Mouse (Mus musculus): ENCODE measurements around the gene Aqp11.

Gene Aqp11

GRCm38 (mm10) chr7:97737638-97738456 lies at the start of gene Aqp11:
Aqp11 (minus strand) TSS chr7:97738289.
- DNase-seq, result peak; percentile 85

- DNase-seq, result no peak
Observed at GRCm38 (mm10) chr7:97783523-97783922, 45.4 kb upstream of the Aqp11 start.

GRCm38 (mm10) chr7:97781496-97781895 lies 43.4 kb upstream of the Aqp11 start:
- no peak for DNase-seq

- DNase-seq, result no peak
Observed at GRCm38 (mm10) chr7:97780815-97781214, 42.7 kb upstream of the Aqp11 start.

- DNase-seq, result no peak
Observed at GRCm38 (mm10) chr7:97780222-97780621, 42.1 kb upstream of the Aqp11 start.

- no peak for DNase-seq
Observed at GRCm38 (mm10) chr7:97777191-97777590, 39.1 kb upstream of the Aqp11 start.

GRCm38 (mm10) chr7:97775923-97776322 lies 37.8 kb upstream of the Aqp11 start:
- DNase-seq, result no peak

GRCm38 (mm10) chr7:97775380-97775779 lies 37.3 kb upstream of the Aqp11 start:
- DNase-seq, result no peak

GRCm38 (mm10) chr7:97770841-97771620 lies 32.9 kb upstream of the Aqp11 start:
- peak; percentile 42 for DNase-seq

GRCm38 (mm10) chr7:97769020-97769419 lies 30.9 kb upstream of the Aqp11 start:
- DNase-seq, result no peak

- peak; percentile 73 for DNase-seq
Observed at GRCm38 (mm10) chr7:97767841-97768240, 29.8 kb upstream of the Aqp11 start.

- no peak for DNase-seq
Observed at GRCm38 (mm10) chr7:97766406-97767166, 28.5 kb upstream of the Aqp11 start.

GRCm38 (mm10) chr7:97765963-97766347 lies 27.9 kb upstream of the Aqp11 start:
- DNase-seq, result no peak

GRCm38 (mm10) chr7:97765181-97765962 lies 27.3 kb upstream of the Aqp11 start:
- no peak for DNase-seq

- DNase-seq, result no peak
Observed at GRCm38 (mm10) chr7:97764591-97764990, 26.5 kb upstream of the Aqp11 start.

- peak; percentile 54 for DNase-seq
Observed at GRCm38 (mm10) chr7:97756967-97757881, 19.1 kb upstream of the Aqp11 start.

- no peak for DNase-seq
Observed at GRCm38 (mm10) chr7:97749207-97750190, 11.4 kb upstream of the Aqp11 start.

GRCm38 (mm10) chr7:97748527-97749206 lies 10.6 kb upstream of the Aqp11 start:
- DNase-seq, result no peak

- peak; percentile 78 for DNase-seq
Observed at GRCm38 (mm10) chr7:97747787-97748497, 9.9 kb upstream of the Aqp11 start.
